Mouse (Mus musculus) limb, embryonic 10.5 days (tissue): ENCODE measurements around the gene Sergef. TPM values are rescaled to one million over a fixed set of nuclear protein-coding genes. Genes with fewer than 3 reads are reported as not detected.

Source experiments
- DNase-seq: peaks from one replicate; pipeline ENCODE4 v3.0.0-alpha.2; 2017; ENCODE audit warnings: low spot score
- H3K27ac ChIP-seq: fragments of 300-500 bp; sonication (generic); 2 replicates; pipeline ENCODE4 v1.5.1; 2016; ENCODE audit warnings: mild to moderate bottlenecking
- H3K27me3 ChIP-seq: fragments of 300-500 bp; sonication (generic); 2 replicates; pipeline ENCODE4 v1.6.1; 2016; ENCODE audit warnings: low read depth, mild to moderate bottlenecking; ENCODE audit not compliant: poor library complexity, severe bottlenecking
- H3K36me3 ChIP-seq: fragments of 300-500 bp; sonication (generic); 2 replicates; pipeline ENCODE4 v1.6.1; 2016; ENCODE audit warnings: mild to moderate bottlenecking, moderate library complexity
- H3K4me1 ChIP-seq: fragments of 300-500 bp; sonication (generic); 2 replicates; pipeline ENCODE4 v1.6.1; 2016
- H3K4me3 ChIP-seq: fragments of 300-500 bp; sonication (generic); 2 replicates; pipeline ENCODE4 v1.5.1; 2016; ENCODE audit warnings: mild to moderate bottlenecking, moderate library complexity
- H3K9me3 ChIP-seq: fragments of 300-500 bp; sonication (generic); replicated peaks from 2 replicates; pipeline ENCODE4 v1.6.1; 2016; ENCODE audit warnings: mild to moderate bottlenecking
- WGBS: fragments of 180-500 bp; shearing (Covaris S2); methylation state at CpG from one replicate; pipeline ENCODE4 v1.1.7; 2016; 5-methylcytosine and 5-hydroxymethylcytosine counted together
- polyA plus RNA-seq: library from polyadenylated mRNA; unstranded; fragments of >200 nt; fragmentation: Nextera tagmentation; extraction: Ambion mirVana; gene quantifications from 2 replicates; pipeline ENCODE4 v1.2.1, GENCODE M21; 2016

The Sergef gene
- polyA plus RNA-seq, 1 experiment from 2014 or later, result 12.1 TPM

- no peaks in the 10 kb centered on the region for H3K9me3 ChIP-seq
- H3K27ac ChIP-seq, result no peak overlapping the region
Observed at GRCm38 (mm10) chr7:46612421-46612937, 27.1 kb downstream of the Sergef start.

GRCm38 (mm10) chr7:46611970-46612369 lies 27.6 kb downstream of the Sergef start:
- H3K36me3 ChIP-seq, result no peaks in the 10 kb centered on the region
- 89% methylated on average over 9 of the region's 9 CpGs for WGBS
- H3K9me3 ChIP-seq, result no peaks in the 10 kb centered on the region

More at GRCm38 (mm10) chr7:46612421-46612937, 27.1 kb downstream of the Sergef start:
- no peaks in the 10 kb centered on the region for H3K36me3 ChIP-seq
- H3K27me3 ChIP-seq, result no peaks in the 10 kb centered on the region
- peaks cover 2% of the 10 kb centered on the region; the same call in 1 of the 2 replicates for H3K4me1 ChIP-seq
- no peak overlapping the region for H3K4me3 ChIP-seq
- WGBS, result 80% methylated on average over 6 of the region's 6 CpGs
- no peak for DNase-seq

DNA sequence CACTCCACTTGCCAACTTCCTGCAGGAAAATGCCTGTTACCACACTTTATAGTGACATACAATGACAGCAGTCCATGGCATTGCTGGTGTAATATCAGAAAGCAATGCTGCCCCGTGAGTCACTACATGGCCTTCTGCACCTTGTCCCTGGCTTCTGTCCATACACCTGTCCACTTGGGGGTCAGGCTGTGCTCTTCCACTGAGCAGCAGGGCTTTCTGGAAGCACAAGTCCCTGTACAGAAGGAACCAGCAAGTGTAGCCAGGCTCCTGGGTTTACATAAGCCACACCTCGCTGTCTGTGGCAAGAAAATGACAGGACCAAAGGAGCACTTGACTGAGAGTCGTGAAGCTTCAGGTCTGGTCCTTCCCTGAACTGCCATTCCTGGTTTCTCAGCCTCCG lies 30.3 kb downstream of the Sergef start:
- WGBS, result 87% methylated on average over 4 of the region's 4 CpGs

More at GRCm38 (mm10) chr7:46611970-46612369, 27.6 kb downstream of the Sergef start:
- H3K27ac ChIP-seq, result no peak overlapping the region
- H3K4me1 ChIP-seq, result peaks cover 2% of the 10 kb centered on the region; the same call in 1 of the 2 replicates
- DNase-seq, result no peak
- H3K27me3 ChIP-seq, result no peaks in the 10 kb centered on the region
- no peak overlapping the region for H3K4me3 ChIP-seq

GRCm38 (mm10) chr7:46607428-46608055 lies 32.1 kb downstream of the Sergef start:
- Histone ChIP-seq H3K27me3 (no peaks in the 10 kb centered on the region), H3K27ac (no peak overlapping the region), H3K36me3 (no peaks in the 10 kb centered on the region), H3K9me3 (no peaks in the 10 kb centered on the region), H3K4me3 (no peak overlapping the region), H3K4me1 (peaks cover 10% of the 10 kb centered on the region)
- 63% methylated on average over 11 of the region's 11 CpGs for WGBS
- DNase-seq, result peak; percentile 69

More for the DNA sequence above, 30.3 kb downstream of the Sergef start:
- Histone ChIP-seq H3K4me1 (peaks cover 12% of the 10 kb centered on the region), H3K36me3 (no peaks in the 10 kb centered on the region), H3K4me3 (no peak overlapping the region), H3K27ac (no peak overlapping the region), H3K27me3 (no peaks in the 10 kb centered on the region), H3K9me3 (no peaks in the 10 kb centered on the region)
- no peak for DNase-seq

DNA sequence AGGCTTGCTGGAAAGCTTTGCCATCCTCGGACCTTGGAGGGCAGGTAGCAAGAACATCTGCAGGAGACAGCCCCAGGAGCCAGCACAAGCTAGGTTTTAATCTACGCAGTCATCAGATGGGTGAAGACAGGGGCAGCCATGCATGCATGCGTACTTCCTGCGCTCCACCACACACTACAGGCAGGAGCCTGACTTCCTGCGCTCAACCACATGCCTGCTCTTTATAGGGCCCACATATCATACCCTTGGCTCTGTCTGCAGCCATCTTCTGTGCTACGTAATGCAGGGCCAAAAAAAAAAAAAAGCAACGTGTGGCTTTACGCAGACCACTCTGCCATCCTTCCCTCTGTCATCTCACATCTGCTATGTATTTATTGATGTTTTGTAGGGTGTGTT lies 32.6 kb downstream of the Sergef start:
- peaks cover 11% of the 10 kb centered on the region for H3K4me1 ChIP-seq
- no peak overlapping the region for H3K27ac ChIP-seq
- no peaks in the 10 kb centered on the region for H3K9me3 ChIP-seq
- no peak overlapping the region for H3K4me3 ChIP-seq
- 71% methylated on average over 8 of the region's 8 CpGs for WGBS
- DNase-seq, result no peak
- H3K27me3 ChIP-seq, result no peaks in the 10 kb centered on the region
- H3K36me3 ChIP-seq, result no peaks in the 10 kb centered on the region

GRCm38 (mm10) chr7:46606391-46607030 lies 33.1 kb downstream of the Sergef start:
- peaks cover 15% of the 10 kb centered on the region for H3K4me1 ChIP-seq
- H3K36me3 ChIP-seq, result no peaks in the 10 kb centered on the region
- WGBS, result 82% methylated on average over 7 of the region's 7 CpGs
- no peak overlapping the region for H3K4me3 ChIP-seq
- no peaks in the 10 kb centered on the region for H3K27me3 ChIP-seq
- DNase-seq, result peak; percentile 76
- no peak overlapping the region for H3K27ac ChIP-seq
- no peaks in the 10 kb centered on the region for H3K9me3 ChIP-seq

DNA sequence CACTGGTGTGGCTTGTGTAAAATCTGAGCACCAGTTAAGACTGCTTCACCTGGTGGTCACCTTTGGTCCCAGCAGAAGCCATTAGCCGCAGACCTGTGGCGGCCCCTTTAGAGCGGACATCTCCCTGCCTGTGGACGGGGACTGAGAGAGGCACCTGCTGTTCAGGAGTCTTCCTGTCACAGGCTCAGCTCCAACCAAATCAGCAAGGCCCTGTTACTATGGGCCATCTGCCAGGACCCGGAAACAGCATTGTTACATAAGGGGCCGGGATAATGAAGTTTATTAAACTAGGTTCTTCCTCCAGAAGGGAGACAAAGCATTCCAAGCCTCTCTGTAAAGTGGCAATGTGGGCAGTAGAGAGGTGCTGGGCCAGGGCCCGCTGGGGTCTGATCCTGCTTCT lies 36.6 kb downstream of the Sergef start:
- peaks cover 31% of the 10 kb centered on the region for H3K4me1 ChIP-seq
- H3K27me3 ChIP-seq, result no peaks in the 10 kb centered on the region
- DNase-seq, result no peak
- no peak overlapping the region for H3K4me3 ChIP-seq
- no peaks in the 10 kb centered on the region for H3K9me3 ChIP-seq
- no peak overlapping the region for H3K27ac ChIP-seq
- H3K36me3 ChIP-seq, result no peaks in the 10 kb centered on the region
- WGBS, result 92% methylated on average over 7 of the region's 7 CpGs

GRCm38 (mm10) chr7:46602079-46602478 lies 37.5 kb downstream of the Sergef start:
- no peak overlapping the region for H3K27ac ChIP-seq
- peaks cover 36% of the 10 kb centered on the region for H3K4me1 ChIP-seq
- DNase-seq, result no peak
- WGBS, result 70% methylated on average over 4 of the region's 4 CpGs
- H3K36me3 ChIP-seq, result no peaks in the 10 kb centered on the region
- H3K4me3 ChIP-seq, result no peak overlapping the region
- no peaks in the 10 kb centered on the region for H3K27me3 ChIP-seq
- H3K9me3 ChIP-seq, result no peaks in the 10 kb centered on the region

DNA sequence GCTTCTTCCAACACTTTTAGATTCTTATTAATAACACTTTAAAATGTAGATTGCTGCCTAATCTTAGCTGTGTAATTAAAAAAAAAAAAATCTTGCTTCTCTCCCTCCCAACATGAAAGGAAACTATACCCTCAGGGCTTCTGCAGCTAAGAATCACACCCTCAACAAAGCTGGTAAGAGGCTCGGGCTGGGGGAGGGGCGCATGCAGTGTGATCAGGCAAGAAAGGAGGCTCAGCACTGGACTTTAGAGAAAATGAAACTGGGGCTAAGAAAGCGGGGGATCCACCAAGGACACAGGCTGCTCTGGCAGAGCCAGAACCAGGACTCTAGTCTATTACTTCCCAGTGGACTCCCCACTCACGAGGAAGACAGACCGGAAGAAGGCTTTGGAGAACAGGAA lies 38.5 kb downstream of the Sergef start:
- H3K27ac ChIP-seq, result peak overlapping the region; percentile 51; the same call in 1 of the 2 replicates
- H3K4me3 ChIP-seq, result no peak overlapping the region
- H3K9me3 ChIP-seq, result no peaks in the 10 kb centered on the region
- no peaks in the 10 kb centered on the region for H3K27me3 ChIP-seq
- peaks cover 38% of the 10 kb centered on the region for H3K4me1 ChIP-seq
- DNase-seq, result no peak
- WGBS, result 59% methylated on average over 5 of the region's 5 CpGs
- H3K36me3 ChIP-seq, result no peaks in the 10 kb centered on the region

- H3K27ac ChIP-seq, result no peak overlapping the region
- no peaks in the 10 kb centered on the region for H3K36me3 ChIP-seq
- no peaks in the 10 kb centered on the region for H3K9me3 ChIP-seq
- DNase-seq, result no peak
- H3K27me3 ChIP-seq, result no peaks in the 10 kb centered on the region
- 94% methylated on average over 2 of the region's 2 CpGs for WGBS
- peaks cover 26% of the 10 kb centered on the region for H3K4me1 ChIP-seq
- no peak overlapping the region for H3K4me3 ChIP-seq
Observed at GRCm38 (mm10) chr7:46597006-46597405, 42.6 kb downstream of the Sergef start.

GRCm38 (mm10) chr7:46591546-46591945 lies 48.1 kb downstream of the Sergef start:
- 95% methylated on average over 7 of the region's 7 CpGs for WGBS
- Histone ChIP-seq H3K27me3 (no peaks in the 10 kb centered on the region), H3K4me1 (peaks cover 6% of the 10 kb centered on the region; the same call in 1 of the 2 replicates), H3K9me3 (no peaks in the 10 kb centered on the region), H3K27ac (no peak overlapping the region), H3K4me3 (no peak overlapping the region), H3K36me3 (no peaks in the 10 kb centered on the region)
- no peak for DNase-seq

DNA sequence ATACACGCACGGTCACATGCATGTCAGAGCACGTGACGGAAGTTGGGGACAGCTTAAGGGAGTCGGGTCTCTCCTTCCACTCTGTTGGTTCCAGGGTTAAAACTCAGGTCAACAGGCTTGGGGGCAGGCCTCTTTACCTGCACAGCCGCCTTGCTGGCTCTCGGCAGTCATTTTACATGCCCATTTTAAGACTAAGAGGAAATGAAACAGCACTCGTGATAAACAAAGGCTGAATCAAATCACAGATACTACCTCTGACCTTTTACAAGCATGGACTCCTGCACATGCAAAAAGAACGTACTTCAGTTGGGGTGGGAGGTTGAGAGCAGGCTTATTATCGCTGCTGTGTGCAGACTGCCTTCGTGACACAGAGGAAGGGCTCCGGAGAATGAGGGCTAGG lies 50.4 kb downstream of the Sergef start:
- H3K36me3 ChIP-seq, result no peaks in the 10 kb centered on the region
- no peaks in the 10 kb centered on the region for H3K27me3 ChIP-seq
- 86% methylated on average over 12 of the region's 12 CpGs for WGBS
- peaks cover 6% of the 10 kb centered on the region; the same call in 1 of the 2 replicates for H3K4me1 ChIP-seq
- H3K9me3 ChIP-seq, result no peaks in the 10 kb centered on the region
- H3K4me3 ChIP-seq, result no peak overlapping the region
- DNase-seq, result no peak
- H3K27ac ChIP-seq, result no peak overlapping the region

DNA sequence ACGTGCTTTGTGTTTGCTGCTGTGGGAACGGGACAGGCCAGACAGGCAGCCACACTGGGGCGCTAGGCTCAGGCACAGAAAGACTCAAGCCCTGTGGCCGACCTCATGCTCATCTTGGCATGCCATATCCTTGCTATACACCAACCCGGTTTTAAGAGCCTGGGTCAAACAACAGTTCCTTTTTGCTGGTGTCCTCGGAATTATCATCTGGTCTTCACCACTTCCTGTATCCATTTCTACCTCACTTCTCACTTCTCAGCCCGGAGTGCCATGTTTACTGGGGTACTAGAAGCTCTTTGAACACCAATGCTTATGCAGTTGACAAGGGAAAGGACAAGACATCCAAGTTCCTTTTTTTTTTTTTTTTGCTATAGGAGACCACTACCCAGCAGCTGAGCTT lies 51.6 kb downstream of the Sergef start:
- WGBS, result 85% methylated on average over 7 of the region's 7 CpGs
- Histone ChIP-seq H3K27ac (no peak overlapping the region), H3K9me3 (no peaks in the 10 kb centered on the region), H3K4me3 (no peak overlapping the region), H3K27me3 (no peaks in the 10 kb centered on the region), H3K4me1 (peaks cover 6% of the 10 kb centered on the region; the same call in 1 of the 2 replicates), H3K36me3 (no peaks in the 10 kb centered on the region)
- no peak for DNase-seq
